Mouse (Mus musculus): ENCODE data around the gene Arhgef39. TPM values are rescaled to one million over a fixed set of nuclear protein-coding genes. Genes with fewer than 3 reads are reported as not detected.

The Arhgef39 gene
- polyA plus RNA-seq, 1 experiment from 2014 or later, result 6.0 TPM

Other genes starting within 250 kb of the Arhgef39 start
- 0.23 and 0.57 TPM in 2 replicates for gene Atp8b5, start 232.5 kb downstream of the Arhgef39 start, polyA plus RNA-seq (2014; fragmentation: Nextera tagmentation; extraction: Ambion mirVana)
- gene Rusc2, start 117.7 kb downstream of the Arhgef39 start, polyA plus RNA-seq (2014; fragmentation: Nextera tagmentation; extraction: Ambion mirVana), result 68.1 and 106 TPM in 2 replicates
- gene Fam166b, start 70.6 kb downstream of the Arhgef39 start, polyA plus RNA-seq (2014; fragmentation: Nextera tagmentation; extraction: Ambion mirVana), result 0.46 and 0.76 TPM in 2 replicates
- gene Tesk1, start 57.8 kb downstream of the Arhgef39 start, polyA plus RNA-seq (2014; fragmentation: Nextera tagmentation; extraction: Ambion mirVana), result 20.9 and 21.2 TPM in 2 replicates
- gene Cd72, start 45.1 kb downstream of the Arhgef39 start, polyA plus RNA-seq (2014; fragmentation: Nextera tagmentation; extraction: Ambion mirVana), result 7.9 and 12.9 TPM in 2 replicates
- gene Sit1, start 16.0 kb downstream of the Arhgef39 start, polyA plus RNA-seq (2014; fragmentation: Nextera tagmentation; extraction: Ambion mirVana), result not detected in 2 replicates
- 68.1 and 80.6 TPM in 2 replicates for gene Ccdc107, start 6.8 kb downstream of the Arhgef39 start, polyA plus RNA-seq (2014; fragmentation: Nextera tagmentation; extraction: Ambion mirVana)
- gene Car9, start 7.3 kb upstream of the Arhgef39 start, polyA plus RNA-seq (2014; fragmentation: Nextera tagmentation; extraction: Ambion mirVana), result 0.30 TPM in 1 of 2 replicates, not detected in the other
- 3.6 and 10.8 TPM in 2 replicates for gene Tpm2, start 24.1 kb upstream of the Arhgef39 start, polyA plus RNA-seq (2014; fragmentation: Nextera tagmentation; extraction: Ambion mirVana)
- 80.9 and 82.8 TPM in 2 replicates for gene Creb3, start 62.6 kb upstream of the Arhgef39 start, polyA plus RNA-seq (2014; fragmentation: Nextera tagmentation; extraction: Ambion mirVana)
- gene Tln1, start 63.0 kb upstream of the Arhgef39 start, polyA plus RNA-seq (2014; fragmentation: Nextera tagmentation; extraction: Ambion mirVana), result 60.3 and 65.5 TPM in 2 replicates
- 27.2 and 28.5 TPM in 2 replicates for gene Rgp1, start 79.0 kb upstream of the Arhgef39 start, polyA plus RNA-seq (2014; fragmentation: Nextera tagmentation; extraction: Ambion mirVana)
- 50.5 and 53.4 TPM in 2 replicates for gene Gba2, start 79.2 kb upstream of the Arhgef39 start, polyA plus RNA-seq (2014; fragmentation: Nextera tagmentation; extraction: Ambion mirVana)
- 2.1 TPM in 2 replicates for gene Msmp, start 84.8 kb upstream of the Arhgef39 start, polyA plus RNA-seq (2014; fragmentation: Nextera tagmentation; extraction: Ambion mirVana)
- gene Npr2, start 132.2 kb upstream of the Arhgef39 start, polyA plus RNA-seq (2014; fragmentation: Nextera tagmentation; extraction: Ambion mirVana), result 15.1 and 16.2 TPM in 2 replicates
- 5.1 and 5.8 TPM in 2 replicates for gene Spag8, start 153.9 kb upstream of the Arhgef39 start, polyA plus RNA-seq (2014; fragmentation: Nextera tagmentation; extraction: Ambion mirVana)
- gene Hint2, start 156.8 kb upstream of the Arhgef39 start, polyA plus RNA-seq (2014; fragmentation: Nextera tagmentation; extraction: Ambion mirVana), result 68.8 and 81.3 TPM in 2 replicates
- gene Tmem8b, start 169.3 kb upstream of the Arhgef39 start, polyA plus RNA-seq (2014; fragmentation: Nextera tagmentation; extraction: Ambion mirVana), result 11.2 and 13.3 TPM in 2 replicates
- gene Fam221b, start 169.4 kb upstream of the Arhgef39 start, polyA plus RNA-seq (2014; fragmentation: Nextera tagmentation; extraction: Ambion mirVana), result 2.7 and 2.9 TPM in 2 replicates
- not detected in 2 replicates for gene Olfr70, start 201.1 kb upstream of the Arhgef39 start, polyA plus RNA-seq (2014; fragmentation: Nextera tagmentation; extraction: Ambion mirVana)
- gene Olfr71, start 210.6 kb upstream of the Arhgef39 start, polyA plus RNA-seq (2014; fragmentation: Nextera tagmentation; extraction: Ambion mirVana), result 0.16 TPM in 1 of 2 replicates, not detected in the other
- gene Hrct1, start 227.5 kb upstream of the Arhgef39 start, polyA plus RNA-seq (2014; fragmentation: Nextera tagmentation; extraction: Ambion mirVana), result 0.20 and 0.30 TPM in 2 replicates
- gene Spaar, start 230.3 kb upstream of the Arhgef39 start, polyA plus RNA-seq (2014; fragmentation: Nextera tagmentation; extraction: Ambion mirVana), result not detected in 2 replicates